Mouse (Mus musculus): ENCODE data around the gene Zbtb7b.
A peak's percentile ranks its signal among the peaks of the same experiment; 100 is the strongest.

The Zbtb7b gene

GRCm38 (mm10) chr3:89388901-89389740 is 5.5 kb downstream of the Zbtb7b start:
- DNase-seq = peak; percentile 54

GRCm38 (mm10) chr3:89388134-89388881 is 6.3 kb downstream of the Zbtb7b start:
- peak; percentile 69 for DNase-seq

- DNase-seq = no peak
These were observed 6.9 kb downstream of the Zbtb7b start for GRCm38 (mm10) chr3:89387632-89388031.

GRCm38 (mm10) chr3:89386438-89387420 is 7.8 kb downstream of the Zbtb7b start:
- no peak for DNase-seq

DNA sequence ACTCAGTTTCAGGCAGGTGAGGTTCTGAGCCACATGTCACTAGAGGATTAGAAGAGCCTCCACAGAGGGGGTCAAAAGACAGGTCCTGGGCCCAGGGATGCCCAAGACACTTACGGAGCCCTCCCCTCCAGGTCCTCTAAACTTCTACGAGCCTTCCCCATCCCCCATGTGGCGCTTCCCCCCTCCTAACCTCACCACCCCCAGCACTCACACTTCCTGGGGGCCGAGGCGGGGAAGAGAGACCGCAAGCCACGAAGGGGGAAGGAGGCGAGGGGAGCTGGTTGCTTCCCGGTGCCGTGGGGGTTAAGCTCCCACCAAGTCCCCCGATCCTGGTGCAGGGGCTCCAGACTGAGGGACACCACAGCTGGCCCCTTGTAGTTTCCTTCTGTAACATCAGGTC is 9.1 kb downstream of the Zbtb7b start:
- no peak for DNase-seq

GRCm38 (mm10) chr3:89384331-89385076 is 10.1 kb downstream of the Zbtb7b start:
- no peak for DNase-seq

GRCm38 (mm10) chr3:89383651-89384255 is 10.8 kb downstream of the Zbtb7b start:
- no peak for DNase-seq

GRCm38 (mm10) chr3:89382950-89383349 is 11.6 kb downstream of the Zbtb7b start:
- DNase-seq = no peak

DNA sequence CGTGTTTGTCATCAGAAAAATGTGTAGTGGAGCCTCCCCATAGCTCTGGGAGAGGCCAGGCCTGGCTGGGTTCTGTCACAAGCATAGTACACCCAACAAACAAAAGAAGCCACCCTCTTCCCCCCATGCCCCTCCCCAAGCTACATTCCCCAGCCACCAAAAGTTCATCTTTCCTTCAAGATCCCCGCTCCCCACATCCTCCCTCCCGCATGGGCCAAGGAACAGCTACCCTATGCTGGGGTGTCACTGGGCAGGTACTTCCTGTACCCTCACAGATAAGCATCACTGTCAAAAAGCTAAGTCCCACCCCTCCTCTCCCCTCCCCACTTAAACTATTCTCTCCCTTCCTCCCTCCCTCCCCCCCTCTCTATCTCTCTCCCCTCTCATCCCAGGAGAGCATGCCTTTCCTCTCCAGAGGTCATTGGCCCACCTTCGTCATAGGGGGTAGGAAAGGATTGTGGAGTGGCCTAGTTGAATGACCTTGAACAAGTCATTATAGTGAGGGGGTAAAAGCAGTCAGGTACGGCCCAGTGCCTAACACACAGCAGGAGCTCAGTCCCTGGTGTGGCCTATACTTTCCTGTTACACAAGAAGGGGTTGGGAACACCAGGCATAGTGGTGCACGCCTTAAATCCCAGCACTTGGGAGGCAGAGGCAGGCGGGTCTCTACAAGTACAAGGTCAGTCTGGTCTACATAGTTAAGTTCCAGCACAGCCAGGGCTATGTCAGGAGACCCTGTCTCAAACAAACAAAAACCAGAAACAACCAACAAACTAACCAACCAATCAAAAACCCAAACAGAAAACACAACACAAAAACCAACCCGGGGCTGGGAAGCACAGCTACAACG is 12.3 kb downstream of the Zbtb7b start:
- DNase-seq = no peak

- no peak for DNase-seq
These were observed 13.3 kb downstream of the Zbtb7b start for GRCm38 (mm10) chr3:89381233-89381632.

GRCm38 (mm10) chr3:89380711-89381110 is 13.9 kb downstream of the Zbtb7b start:
- DNase-seq = no peak

DNA sequence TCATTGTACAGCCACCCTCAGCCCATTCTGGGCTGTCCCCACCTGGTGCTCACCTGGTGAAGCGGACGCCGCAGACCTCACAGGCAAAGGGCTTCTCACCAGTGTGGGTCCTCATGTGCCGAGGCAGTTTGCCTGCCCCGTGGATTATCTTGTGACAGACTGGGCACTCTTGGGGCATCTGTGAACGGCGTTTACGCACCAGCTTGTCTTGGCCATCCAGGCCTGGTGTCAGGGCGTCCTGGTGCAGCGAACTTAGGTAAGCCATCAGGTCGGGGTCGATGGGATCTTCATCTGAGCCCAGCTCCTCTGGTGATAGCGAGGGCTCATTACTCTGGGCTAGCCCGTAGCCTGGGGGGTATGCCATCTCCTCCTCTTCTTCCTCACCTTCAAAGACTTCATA is 14.3 kb downstream of the Zbtb7b start:
- no peak for DNase-seq

DNA sequence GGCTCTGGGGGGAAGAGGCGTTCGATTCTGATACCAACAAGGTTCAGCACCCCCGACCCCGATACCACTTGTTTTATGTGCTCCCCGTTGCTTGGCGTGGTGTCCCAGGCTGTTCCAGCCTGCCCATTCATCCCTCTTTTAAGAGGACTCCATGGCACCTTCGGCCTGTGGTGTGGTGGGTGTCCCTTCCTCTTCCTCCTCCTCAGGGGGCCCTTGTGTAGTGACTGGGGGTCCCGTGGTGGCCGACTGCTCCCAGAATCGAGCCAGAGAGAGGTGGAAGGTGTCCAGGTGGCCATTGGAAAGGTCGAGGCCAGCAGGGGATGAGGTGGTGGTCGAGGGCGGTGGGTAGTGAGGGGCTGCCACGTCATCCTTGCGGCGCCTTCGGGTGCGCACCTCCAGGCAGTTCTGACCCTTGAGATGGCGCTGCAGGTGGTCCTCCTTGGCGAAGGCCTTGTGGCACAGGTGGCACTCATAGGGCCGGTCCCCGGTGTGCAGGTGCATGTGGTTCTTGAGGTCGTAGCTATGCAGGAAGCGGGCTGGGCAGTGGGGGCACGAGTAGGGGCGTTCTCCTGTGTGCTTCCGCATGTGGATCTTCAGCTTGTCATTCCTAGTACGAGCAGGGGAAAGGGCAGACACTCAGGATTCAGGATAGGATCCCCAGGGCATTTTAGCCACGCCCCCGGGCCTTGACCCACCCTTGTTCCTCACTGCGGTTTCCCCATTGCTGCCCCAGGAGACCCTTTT is 15.0 kb downstream of the Zbtb7b start:
- no peak for DNase-seq

DNA sequence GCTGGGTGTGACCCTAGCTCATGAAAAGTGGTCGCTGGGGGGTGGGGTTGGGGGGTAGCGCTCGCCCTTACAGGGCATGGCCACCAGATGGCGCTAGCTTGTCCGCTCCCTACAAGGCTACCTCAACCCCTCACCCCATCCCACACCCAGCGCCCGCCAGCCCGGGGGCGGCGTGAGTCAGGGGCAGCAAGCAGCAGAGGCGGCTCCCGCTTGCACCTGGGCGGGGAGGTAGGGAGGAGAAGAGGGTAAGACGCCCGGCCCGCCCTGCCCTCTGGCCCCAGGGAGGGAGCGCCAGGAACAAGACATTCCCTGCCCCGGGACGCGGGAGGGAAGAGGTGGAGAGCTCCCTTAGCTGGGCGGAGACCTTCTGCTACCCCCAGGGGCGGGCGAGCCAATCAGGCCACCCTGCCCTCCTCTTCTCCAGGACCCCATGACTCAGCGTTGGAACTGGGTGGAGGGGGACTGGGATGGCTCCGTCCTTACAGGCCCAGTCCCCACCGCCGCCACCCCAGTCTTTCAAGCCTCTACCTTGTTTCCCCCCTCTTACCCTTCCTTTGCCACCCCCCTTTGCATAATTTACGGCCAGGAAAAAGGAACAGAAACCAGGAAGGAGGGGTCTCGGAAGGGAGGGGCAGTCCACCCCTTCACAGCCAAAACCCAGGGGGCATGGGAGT is 16.0 kb downstream of the Zbtb7b start:
- DNase-seq = peak; percentile 72

DNA sequence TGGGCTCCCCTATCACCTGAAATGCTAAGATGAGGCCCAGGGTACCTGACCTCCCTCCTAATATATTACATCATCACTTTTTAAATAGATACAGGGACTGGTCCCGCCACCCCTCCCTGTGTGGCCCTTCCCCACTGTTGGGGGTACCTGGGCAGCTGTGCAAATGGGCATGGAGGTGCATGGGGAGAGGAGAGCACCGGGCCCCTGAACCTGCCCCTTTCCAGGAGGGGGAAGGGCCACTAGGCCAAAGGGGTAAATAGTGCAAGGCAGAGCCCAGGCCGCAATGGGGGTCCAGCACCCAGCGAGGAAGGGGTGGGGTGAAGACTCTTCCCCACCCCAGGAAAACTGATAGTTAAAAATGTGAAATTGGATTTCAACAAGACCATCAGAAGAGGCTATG is 16.7 kb downstream of the Zbtb7b start:
- DNase-seq = no peak

DNA sequence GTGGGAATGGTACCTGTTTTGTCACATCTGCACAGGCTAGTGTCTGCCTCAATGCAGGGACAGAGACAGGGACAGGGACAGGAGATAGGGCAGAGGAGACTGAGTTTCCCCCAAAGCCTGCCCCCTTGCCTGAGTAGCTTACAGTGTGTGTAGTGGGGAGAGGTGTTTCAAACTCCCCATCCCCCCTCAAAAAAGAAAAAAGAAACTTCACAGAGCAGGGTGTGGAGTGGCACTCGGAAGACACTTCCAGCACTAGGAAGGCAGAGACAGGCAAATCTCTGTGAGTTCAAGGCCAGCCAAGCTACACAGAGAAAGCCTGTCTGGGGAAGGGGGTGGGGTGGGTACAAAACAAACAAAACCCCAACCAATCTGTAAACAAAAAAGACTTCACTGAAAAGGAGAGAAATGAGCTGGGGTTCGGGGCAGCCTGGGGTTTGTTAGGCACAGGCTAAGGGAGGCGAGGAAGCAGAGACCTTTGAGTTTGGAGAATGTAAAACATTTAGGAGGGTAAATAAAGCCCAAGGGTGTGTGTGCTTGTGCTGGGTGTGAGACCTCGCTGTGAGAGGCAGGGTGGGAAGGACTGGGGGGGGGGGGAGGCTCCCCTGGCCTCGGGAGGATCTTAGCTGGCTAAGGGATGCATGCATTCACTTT is 20.9 kb downstream of the Zbtb7b start:
- DNase-seq = no peak

DNA sequence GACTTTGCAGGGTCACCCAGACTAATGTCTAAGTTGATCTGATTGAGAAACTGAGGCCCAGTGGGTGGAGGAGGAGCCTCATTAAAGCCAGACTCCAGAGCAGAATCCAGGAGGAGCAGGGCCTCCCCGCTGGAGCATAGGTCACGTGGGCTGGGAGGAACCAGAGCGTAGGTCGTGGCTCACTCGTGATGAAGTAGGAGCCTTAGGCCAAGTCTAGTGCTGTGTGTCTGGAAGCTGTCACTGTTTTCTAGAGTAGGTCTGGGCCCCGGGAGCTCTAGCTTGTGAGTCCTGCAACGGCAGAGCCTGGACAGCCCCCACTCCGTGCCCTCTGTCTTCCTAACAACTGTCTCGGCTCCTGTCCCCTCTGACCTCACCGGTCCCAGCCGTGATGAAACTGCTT is 27.2 kb downstream of the Zbtb7b start:
- no peak for DNase-seq

GRCm38 (mm10) chr3:89365486-89366414 is 28.8 kb downstream of the Zbtb7b start:
- no peak for DNase-seq
